Mouse (Mus musculus): ENCODE results near the gene Cbx5. TPM values are rescaled to one million over a fixed set of nuclear protein-coding genes. Genes with fewer than 3 reads are reported as not detected.

The Cbx5 gene
- total RNA-seq, 2 experiments from 2014 or later = 181 to 182 TPM

DNA sequence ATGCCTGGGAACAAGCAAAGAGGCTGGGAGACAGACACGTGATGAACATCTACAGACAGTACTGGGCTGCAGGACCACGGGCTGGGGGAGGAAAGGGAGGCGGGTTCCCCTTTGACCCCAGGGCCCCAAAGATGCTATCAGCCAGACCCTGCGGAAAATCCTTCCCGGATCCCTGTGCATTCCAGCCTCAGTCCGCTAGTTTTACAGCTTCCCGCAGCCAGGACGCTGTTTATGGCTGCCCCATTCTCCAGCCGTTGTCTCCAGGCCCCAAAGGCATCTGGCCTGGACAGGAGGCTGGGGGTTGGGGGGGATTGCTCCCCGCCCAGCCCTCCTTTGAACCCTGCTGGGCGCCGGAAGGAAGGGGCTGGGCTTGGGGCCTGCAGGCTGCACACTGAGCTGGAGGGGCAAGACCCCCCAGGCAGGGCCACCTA, 62.0 kb downstream of the Cbx5 start:
- DNase-seq (ENCODE audit: low spot score in 2 of 2) = no peak

DNA sequence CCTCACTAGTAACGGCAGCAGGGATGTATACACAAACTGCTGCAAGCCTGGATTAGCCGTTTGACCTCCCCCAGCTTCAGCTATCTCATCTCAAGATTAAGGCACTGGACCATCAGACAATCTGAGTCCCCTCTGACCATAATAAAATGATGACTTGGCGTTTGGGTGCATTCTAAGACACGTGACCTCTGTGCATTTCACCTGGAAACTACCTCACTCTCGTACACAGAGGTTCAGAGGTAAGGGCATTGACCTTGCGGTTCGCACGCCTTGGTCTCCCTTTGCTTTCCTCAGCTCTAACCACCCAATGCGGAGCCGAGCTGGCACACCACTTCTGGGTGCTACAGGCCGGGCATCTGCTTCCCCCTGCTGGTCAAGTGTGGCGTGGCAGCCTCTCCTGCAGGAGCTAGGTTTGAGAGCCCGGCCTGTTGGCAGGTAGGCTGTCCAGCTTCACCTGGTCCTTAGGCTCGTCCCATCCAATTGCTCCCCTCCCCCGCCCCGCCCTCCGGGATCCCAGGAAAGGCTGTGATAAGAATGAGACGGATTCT, 62.7 kb downstream of the Cbx5 start:
- peak; percentile 91 to 97 for DNase-seq (ENCODE audit: low spot score in 2 of 2)

DNA sequence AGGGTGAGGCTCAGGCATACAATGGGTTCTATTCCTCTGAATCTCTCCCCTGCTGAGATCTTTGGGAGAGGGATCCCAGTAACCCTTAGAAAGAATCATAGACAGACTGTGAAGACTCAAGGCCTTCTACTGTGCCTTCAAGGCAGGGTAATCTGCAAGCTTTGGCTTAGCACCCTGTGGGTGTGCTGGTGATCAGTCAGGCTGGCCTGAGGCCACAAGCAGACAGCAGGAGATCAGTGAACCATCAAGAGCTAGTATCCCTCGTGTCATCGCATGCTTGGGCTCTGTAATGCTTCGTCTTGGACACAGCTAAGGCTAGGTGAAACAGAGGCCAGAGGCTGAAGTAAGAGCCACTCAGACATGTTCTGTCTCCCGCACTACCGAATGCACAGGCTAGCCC, 66.4 kb downstream of the Cbx5 start:
- DNase-seq (ENCODE audit: low spot score in 2 of 2) = no peak

GRCm38 (mm10) chr15:103172537-103172936, 67.1 kb downstream of the Cbx5 start:
- DNase-seq (ENCODE audit: low spot score in 2 of 2) = peak; percentile 54

GRCm38 (mm10) chr15:103171276-103171675, 68.3 kb downstream of the Cbx5 start:
- no peak for DNase-seq (ENCODE audit: low spot score in 2 of 2)

DNA sequence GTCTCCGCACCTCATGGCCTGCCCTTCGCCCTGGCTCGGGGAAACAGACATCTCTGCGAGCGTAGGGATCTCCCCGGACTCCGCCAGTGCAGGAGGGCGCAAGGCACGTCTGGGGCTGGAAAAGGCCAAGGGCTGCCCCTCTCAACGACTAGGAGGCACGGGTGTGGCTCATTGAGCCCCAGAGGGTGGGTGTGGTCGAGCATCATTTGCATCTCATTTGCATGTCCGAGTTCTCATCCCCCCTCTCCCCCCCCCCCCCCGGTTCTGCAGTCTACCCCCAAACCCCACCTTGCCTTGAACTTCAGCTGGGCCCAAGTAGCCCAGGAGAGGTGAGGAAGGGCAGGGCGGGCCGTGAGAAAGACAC, 69.3 kb downstream of the Cbx5 start:
- DNase-seq (ENCODE audit: low spot score in 2 of 2) = no peak

GRCm38 (mm10) chr15:103169612-103170315, 69.9 kb downstream of the Cbx5 start:
- DNase-seq (ENCODE audit: low spot score in 2 of 2) = no peak

GRCm38 (mm10) chr15:103168801-103169611, 70.6 kb downstream of the Cbx5 start:
- no peak for DNase-seq (ENCODE audit: low spot score in 2 of 2)

DNA sequence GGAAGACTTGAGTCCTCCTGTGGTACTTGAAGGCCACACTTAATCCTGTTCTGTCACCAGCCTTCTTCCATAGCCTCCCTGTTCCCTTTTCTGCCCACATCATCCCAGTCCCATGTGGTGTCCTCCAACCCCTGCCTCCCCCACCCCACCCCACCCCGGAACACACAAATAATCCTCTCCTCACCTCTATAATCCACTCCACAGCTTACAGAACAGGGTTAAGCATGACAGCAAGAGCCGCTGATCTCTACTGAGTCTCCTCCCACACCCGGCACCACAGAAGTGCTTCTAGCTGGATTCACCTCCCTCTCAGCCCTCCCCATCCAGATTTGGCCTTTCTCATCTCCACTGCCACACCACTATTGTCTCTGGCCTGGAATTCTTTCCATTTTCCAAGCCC, 71.8 kb downstream of the Cbx5 start:
- DNase-seq (ENCODE audit: low spot score in 2 of 2) = no peak

GRCm38 (mm10) chr15:103167042-103167615, 72.5 kb downstream of the Cbx5 start, which contains the start of gene Smug1:
TSS of gene Smug1 (minus strand) at chr15:103167092.
- no peak for DNase-seq (ENCODE audit: low spot score in 2 of 2)

GRCm38 (mm10) chr15:103165924-103166323, 73.7 kb downstream of the Cbx5 start:
- DNase-seq (ENCODE audit: low spot score in 2 of 2) = no peak

- DNase-seq (ENCODE audit: low spot score in 2 of 2) = peak; percentile 92 to 93
Observed at GRCm38 (mm10) chr15:103165379-103165778, 74.2 kb downstream of the Cbx5 start.

GRCm38 (mm10) chr15:103163182-103163919, 76.3 kb downstream of the Cbx5 start:
- DNase-seq (ENCODE audit: low spot score in 2 of 2) = peak; percentile 93 to 94

GRCm38 (mm10) chr15:103157585-103157984, 82.0 kb downstream of the Cbx5 start:
- DNase-seq (ENCODE audit: low spot score in 2 of 2) = peak; percentile 46 to 57

- DNase-seq (ENCODE audit: low spot score in 2 of 2) = no peak
Observed at GRCm38 (mm10) chr15:103156890-103157289, 82.7 kb downstream of the Cbx5 start.

DNA sequence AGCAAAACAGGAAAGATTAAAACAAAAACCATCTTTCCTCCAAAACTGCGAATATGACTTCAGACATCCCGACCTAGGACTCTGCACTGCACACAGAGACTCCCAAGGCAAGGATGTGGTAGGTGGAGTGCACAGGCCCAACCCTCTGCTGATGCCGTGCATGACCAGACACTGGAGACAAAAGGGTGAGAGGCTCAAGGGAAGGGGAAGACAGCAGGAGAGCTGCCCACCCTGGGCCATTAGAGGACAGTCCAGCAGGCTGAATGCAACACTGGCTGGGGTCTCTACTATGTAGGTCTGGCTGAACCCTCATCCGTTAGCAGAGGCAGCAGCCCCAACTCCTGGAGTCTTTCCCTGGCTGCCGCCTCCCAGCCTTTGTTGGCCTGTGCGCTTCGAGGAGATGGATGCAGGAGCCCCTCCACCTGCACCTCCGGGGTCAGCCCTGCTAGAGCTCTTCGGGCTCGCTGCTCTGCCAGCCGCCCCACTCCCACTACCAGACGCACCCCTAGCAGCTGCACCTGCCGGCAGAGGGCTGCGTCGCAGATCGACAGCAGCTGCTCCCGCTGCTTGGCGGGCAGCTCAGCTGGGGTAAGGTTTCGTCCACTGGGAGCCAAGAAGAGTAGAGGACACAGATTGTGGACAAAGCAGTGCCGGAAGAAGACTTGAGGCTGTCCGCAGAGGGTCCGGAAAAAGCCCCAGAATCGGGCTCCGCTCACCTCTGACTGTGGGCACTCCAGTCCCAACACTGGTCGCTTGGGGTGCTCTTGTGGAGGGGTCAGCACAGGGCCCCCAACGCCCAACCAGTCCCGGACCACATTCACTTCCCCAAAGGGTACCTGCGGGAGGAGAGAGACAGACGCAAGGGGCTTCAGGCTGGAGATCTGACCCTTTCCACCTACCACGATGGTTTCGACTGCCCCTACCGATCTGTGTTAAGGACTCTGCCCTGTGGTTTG, 84.0 kb downstream of the Cbx5 start:
- no peak for DNase-seq (ENCODE audit: low spot score in 2 of 2)

DNA sequence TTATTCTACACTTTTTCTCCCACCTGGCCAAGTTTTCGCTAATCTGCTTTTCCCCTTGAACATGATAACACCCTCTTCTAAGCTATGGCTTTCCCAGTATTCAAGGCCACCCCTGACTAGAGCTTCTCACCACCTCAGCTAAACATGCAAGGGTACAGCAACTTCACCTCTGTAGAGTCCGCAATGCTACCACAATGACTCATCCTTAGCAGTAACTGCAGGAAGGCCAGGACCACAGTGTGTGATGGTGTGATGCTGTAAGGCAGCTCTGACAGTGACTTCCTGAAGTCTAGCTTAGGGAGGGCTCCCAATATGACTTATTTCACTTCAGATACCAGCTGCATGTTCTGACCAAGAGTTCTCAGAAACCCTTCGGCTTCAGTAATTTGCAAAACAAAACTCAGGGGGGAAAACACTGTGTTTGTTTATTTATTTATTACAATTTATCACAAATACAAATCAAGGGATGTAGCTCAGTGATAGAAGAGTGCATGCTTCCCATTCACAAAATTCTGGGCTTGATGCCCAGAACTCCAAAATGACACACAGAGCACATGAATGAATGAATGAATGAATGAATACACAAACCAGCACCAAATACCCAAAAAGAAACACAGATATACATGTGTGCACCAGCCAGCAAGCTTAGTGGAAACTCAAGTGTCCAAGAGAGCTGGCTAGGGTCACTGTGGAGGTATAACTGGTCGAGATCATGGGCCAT, 86.6 kb downstream of the Cbx5 start:
- DNase-seq (ENCODE audit: low spot score in 2 of 2) = no peak

DNA sequence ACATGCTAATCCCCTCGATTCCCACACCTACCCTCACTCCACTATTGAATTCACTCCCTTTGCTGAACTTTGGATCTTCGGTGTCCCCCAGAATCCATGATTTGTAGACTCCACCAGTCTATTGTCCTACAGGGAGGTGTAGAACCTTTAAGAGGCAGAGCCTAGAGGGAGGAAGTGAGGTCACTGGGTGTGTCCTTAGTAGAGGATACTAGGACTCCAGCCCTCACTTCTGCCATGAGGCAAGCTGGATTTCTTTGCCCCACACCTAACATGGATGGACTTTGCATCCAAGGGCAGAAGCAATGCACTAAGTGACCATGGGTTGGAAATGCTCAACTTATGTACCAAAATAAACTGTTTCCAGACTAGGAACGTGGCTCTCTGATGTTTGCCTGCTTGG, 87.2 kb downstream of the Cbx5 start:
- DNase-seq (ENCODE audit: low spot score in 2 of 2) = no peak

DNA sequence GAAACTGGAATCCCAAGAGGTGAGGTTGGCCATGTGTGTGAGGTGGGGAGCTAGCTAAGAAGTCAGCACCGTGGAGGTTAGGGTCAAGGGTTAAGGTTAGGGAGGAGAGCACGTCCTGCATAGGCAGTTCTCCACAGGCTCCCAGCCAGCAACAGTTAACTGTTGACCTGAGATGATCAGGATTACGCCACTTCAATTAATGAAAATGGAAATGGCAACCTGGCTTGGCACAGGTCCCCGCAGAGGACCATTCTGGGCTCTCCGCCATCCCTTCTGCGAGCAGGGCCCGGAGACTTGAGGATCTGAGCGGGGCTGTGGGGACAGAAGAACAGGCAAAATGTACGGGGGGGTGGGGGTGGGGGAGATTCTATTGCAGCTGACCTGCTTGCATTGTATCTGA, 91.8 kb downstream of the Cbx5 start:
- DNase-seq (ENCODE audit: low spot score in 2 of 2) = no peak

GRCm38 (mm10) chr15:103147422-103147690, 92.3 kb downstream of the Cbx5 start:
- DNase-seq (ENCODE audit: low spot score in 2 of 2) = no peak
